Comparison of ENCODE assay signal across 9 mouse cellular contexts in the genomic region with DNA sequence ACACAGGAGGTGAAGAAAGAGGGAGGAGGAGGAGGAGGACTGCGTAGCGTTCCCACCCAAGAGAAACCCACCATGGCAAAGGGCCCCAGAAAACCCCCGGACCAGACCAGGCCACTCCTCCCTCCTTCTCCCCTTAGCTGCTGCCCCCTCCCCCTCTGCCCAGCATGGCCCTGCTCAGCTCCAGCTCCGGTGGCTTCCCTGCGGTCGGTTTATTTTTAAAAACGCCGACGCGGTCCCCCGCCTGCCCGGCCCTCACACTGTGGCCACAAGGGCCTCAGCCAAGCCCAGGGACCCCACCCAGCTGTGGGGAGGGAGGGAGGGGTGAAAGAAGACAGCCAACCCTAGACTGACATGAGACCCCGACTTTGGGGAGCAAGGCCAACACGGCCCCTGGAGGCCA. TPM values are rescaled to one million over a fixed set of nuclear protein-coding genes. Genes with fewer than 3 reads are reported as not detected.
DNase-seq lines count a peak whose midpoint lies in the region; ATAC-seq and TF ChIP-seq lines count a peak whose summit lies in the region.
"Had no signal": no experiment of that assay in that cellular context is flagged by ENCODE, and none has a peak within 500 bp of the region (broad histone marks: within the 10 kb centered on the region; RNA-seq: fewer than 3 reads in every experiment).

No protein-coding gene starts in this region.

- peak; percentile 63 to 66 for DNase-seq in kidney, postnatal 4 days
- no peak for DNase-seq in kidney, adult 2 months
- DNase-seq in layer of hippocampus, postnatal 25 days (ENCODE audit: extremely low spot score in 1 of 2, low spot score in 1 of 2) = no peak
- DNase-seq in right cerebral cortex, adult 2 months (ENCODE audit: low spot score in 2 of 2) = no peak
- no peak for DNase-seq in gastrocnemius, postnatal 14 days
- DNase-seq: right cerebral cortex, postnatal 4 days had no signal

- no peak overlapping the region for H3K4me3 ChIP-seq in kidney, adult 2 months (ENCODE audit: insufficient read depth, low read depth, low read length)
- H3K4me3 ChIP-seq in heart, embryonic 15.5 days = peak overlapping the region; percentile 26
- H3K4me3 ChIP-seq in limb, embryonic 13.5 days = peak overlapping the region; percentile 10
- H3K4me3 ChIP-seq in neural tube, embryonic 12.5 days = 0 out of 2 replicates have a peak overlapping the region, but pooled peaks have one; percentile 5

- peak overlapping the region; percentile 47 for H3K9ac ChIP-seq in heart, embryonic 15.5 days
- H3K9ac ChIP-seq in limb, embryonic 13.5 days = peak overlapping the region; percentile 39; the same call in 1 of the 2 replicates
- no peak overlapping the region for H3K9ac ChIP-seq in neural tube, embryonic 12.5 days

- peak; percentile 51; the same call in 1 of the 2 replicates for ATAC-seq in heart, embryonic 15.5 days (replicated peaks; ENCODE audit: insufficient number of reproducible peaks, insufficient read depth, low FRiP score, low read depth)
- no peak for ATAC-seq in limb, embryonic 13.5 days (ENCODE audit: low FRiP score, low read depth)
- ATAC-seq in neural tube, embryonic 12.5 days (ENCODE audit: low FRiP score, low read depth) = no peak

- 21% methylated on average over 14 of the region's 14 CpGs for WGBS in kidney, adult 2 months
- 11% methylated on average over 14 of the region's 14 CpGs for WGBS in heart, embryonic 15.5 days
- WGBS in limb, embryonic 13.5 days = 9% methylated on average over 14 of the region's 14 CpGs
- WGBS in neural tube, embryonic 12.5 days = 13% methylated on average over 14 of the region's 14 CpGs

- H3K36me3 ChIP-seq in kidney, adult 2 months (ENCODE audit: control insufficient read depth, insufficient read depth, low read length) = no peaks in the 10 kb centered on the region
- no peaks in the 10 kb centered on the region for H3K36me3 ChIP-seq in heart, embryonic 15.5 days
- no peaks in the 10 kb centered on the region for H3K36me3 ChIP-seq in limb, embryonic 13.5 days
- no peaks in the 10 kb centered on the region for H3K36me3 ChIP-seq in neural tube, embryonic 12.5 days

- H3K27me3 ChIP-seq in kidney, adult 2 months (replicated peaks; ENCODE audit: control insufficient read depth, insufficient read depth, low read length) = no peaks in the 10 kb centered on the region
- H3K27me3 ChIP-seq in heart, embryonic 15.5 days = peaks cover 46% of the 10 kb centered on the region
- peaks cover 22% of the 10 kb centered on the region for H3K27me3 ChIP-seq in limb, embryonic 13.5 days
- H3K27me3 ChIP-seq in neural tube, embryonic 12.5 days (replicated peaks) = peaks cover 37% of the 10 kb centered on the region

- H3K9me3 ChIP-seq in heart, embryonic 15.5 days (replicated peaks) = no peaks in the 10 kb centered on the region
- H3K9me3 ChIP-seq in limb, embryonic 13.5 days = no peaks in the 10 kb centered on the region
- H3K9me3 ChIP-seq in neural tube, embryonic 12.5 days = no peaks in the 10 kb centered on the region

- intact Hi-C loops in gastrocnemius, postnatal 14 days (cut with DNase I; ENCODE audit: low total_unique reads) = no loop called here

- peak overlapping the region; percentile 56 for H3K4me2 ChIP-seq in heart, embryonic 15.5 days
- peak overlapping the region; percentile 55 for H3K4me2 ChIP-seq in limb, embryonic 13.5 days (replicated peaks)
- peak overlapping the region; percentile 40 for H3K4me2 ChIP-seq in neural tube, embryonic 12.5 days (replicated peaks)

- no peaks in the 10 kb centered on the region for H3K4me1 ChIP-seq in kidney, adult 2 months (ENCODE audit: control insufficient read depth, insufficient read depth, low read length)
- peaks cover 34% of the 10 kb centered on the region for H3K4me1 ChIP-seq in heart, embryonic 15.5 days (replicated peaks)
- H3K4me1 ChIP-seq in limb, embryonic 13.5 days = peaks cover 44% of the 10 kb centered on the region
- peaks cover 34% of the 10 kb centered on the region for H3K4me1 ChIP-seq in neural tube, embryonic 12.5 days

- no peak for TF ChIP-seq POLR2A in kidney, adult 2 months (IDR thresholded peaks at IDR 0.05; ENCODE audit: low read depth, low read length)

- TF ChIP-seq CTCF in kidney, adult 2 months (conservative IDR thresholded peaks at IDR 0.05; ENCODE audit: insufficient read depth, insufficient read length, low read depth, low read length) = no peak

- no peak overlapping the region for H3K27ac ChIP-seq in kidney, adult 2 months (ENCODE audit: insufficient read depth, low read depth, low read length)
- 0 out of 2 replicates have a peak overlapping the region, but pooled peaks have one; percentile 16 for H3K27ac ChIP-seq in heart, embryonic 15.5 days
- peak overlapping the region; percentile 76; the same call in 1 of the 2 replicates for H3K27ac ChIP-seq in limb, embryonic 13.5 days
- H3K27ac ChIP-seq in neural tube, embryonic 12.5 days = no peak overlapping the region

RNA-seq across cellular contexts. Expression of gene Sp7, which starts 4.3 kb away (rescaled TPM):
- polyA plus RNA-seq in kidney, adult 2 months (2012; rRNA removed) = 0.05 and 0.06 TPM in 2 replicates
- polyA plus RNA-seq in heart, embryonic 15.5 days (2015; fragmentation: Nextera tagmentation; extraction: Ambion mirVana) = 0.15 and 0.22 TPM in 2 replicates
- polyA plus RNA-seq in limb, embryonic 13.5 days (2015; fragmentation: Nextera tagmentation; extraction: Ambion mirVana) = 6.0 and 7.4 TPM in 2 replicates
- 0.57 and 0.81 TPM in 2 replicates for polyA plus RNA-seq in neural tube, embryonic 12.5 days (2016; fragmentation: Nextera tagmentation; extraction: Ambion mirVana)
- under 1 TPM; 0.86 to 0.99 TPM for total RNA-seq in layer of hippocampus, postnatal 25 days (2021)
- total RNA-seq in gastrocnemius, postnatal 14 days (2021) = under 1 TPM; 0.11 to 0.14 TPM

RNA-seq across cellular contexts. Expression of gene Aaas, which starts 12.1 kb away (rescaled TPM):
- 31.1 and 38.1 TPM in 2 replicates for polyA plus RNA-seq in kidney, adult 2 months (2012; rRNA removed)
- 39.1 and 52.4 TPM in 2 replicates for polyA plus RNA-seq in heart, embryonic 15.5 days (2015; fragmentation: Nextera tagmentation; extraction: Ambion mirVana)
- 75.9 and 76.6 TPM in 2 replicates for polyA plus RNA-seq in limb, embryonic 13.5 days (2015; fragmentation: Nextera tagmentation; extraction: Ambion mirVana)
- 51.3 and 53.2 TPM in 2 replicates for polyA plus RNA-seq in neural tube, embryonic 12.5 days (2016; fragmentation: Nextera tagmentation; extraction: Ambion mirVana)
- 10 to 100 TPM; 19.6 to 23.1 TPM for total RNA-seq in layer of hippocampus, postnatal 25 days (2021)
- total RNA-seq in gastrocnemius, postnatal 14 days (2021) = 1 to 10 TPM; 7.2 to 8.4 TPM

RNA-seq across cellular contexts. Expression of gene Myg1, which starts 31.1 kb away (rescaled TPM):
- 70.0 and 72.6 TPM in 2 replicates for polyA plus RNA-seq in kidney, adult 2 months (2012; rRNA removed)
- 47.9 and 69.2 TPM in 2 replicates for polyA plus RNA-seq in heart, embryonic 15.5 days (2015; fragmentation: Nextera tagmentation; extraction: Ambion mirVana)
- 110 and 116 TPM in 2 replicates for polyA plus RNA-seq in limb, embryonic 13.5 days (2015; fragmentation: Nextera tagmentation; extraction: Ambion mirVana)
- polyA plus RNA-seq in neural tube, embryonic 12.5 days (2016; fragmentation: Nextera tagmentation; extraction: Ambion mirVana) = 90.4 and 94.9 TPM in 2 replicates
- 10 to 100 TPM; 63.0 to 66.1 TPM for total RNA-seq in layer of hippocampus, postnatal 25 days (2021)
- 10 to 100 TPM; 17.6 to 19.0 TPM for total RNA-seq in gastrocnemius, postnatal 14 days (2021)

RNA-seq across cellular contexts. Expression of gene Pfdn5, which starts 36.7 kb away (rescaled TPM):
- 141 and 206 TPM in 2 replicates for polyA plus RNA-seq in kidney, adult 2 months (2012; rRNA removed)
- polyA plus RNA-seq in heart, embryonic 15.5 days (2015; fragmentation: Nextera tagmentation; extraction: Ambion mirVana) = 261 and 296 TPM in 2 replicates
- polyA plus RNA-seq in limb, embryonic 13.5 days (2015; fragmentation: Nextera tagmentation; extraction: Ambion mirVana) = 431 and 451 TPM in 2 replicates
- 373 and 404 TPM in 2 replicates for polyA plus RNA-seq in neural tube, embryonic 12.5 days (2016; fragmentation: Nextera tagmentation; extraction: Ambion mirVana)
- 100 to 1,000 TPM; 386 to 396 TPM for total RNA-seq in layer of hippocampus, postnatal 25 days (2021)
- total RNA-seq in gastrocnemius, postnatal 14 days (2021) = 100 to 1,000 TPM; 212 to 228 TPM

RNA-seq across cellular contexts. Expression of gene Sp1, which starts 43.3 kb away (rescaled TPM):
- 15.7 and 17.6 TPM in 2 replicates for polyA plus RNA-seq in kidney, adult 2 months (2012; rRNA removed)
- 4.7 and 5.0 TPM in 2 replicates for polyA plus RNA-seq in heart, embryonic 15.5 days (2015; fragmentation: Nextera tagmentation; extraction: Ambion mirVana)
- polyA plus RNA-seq in limb, embryonic 13.5 days (2015; fragmentation: Nextera tagmentation; extraction: Ambion mirVana) = 11.6 and 12.0 TPM in 2 replicates
- 6.9 and 7.7 TPM in 2 replicates for polyA plus RNA-seq in neural tube, embryonic 12.5 days (2016; fragmentation: Nextera tagmentation; extraction: Ambion mirVana)
- total RNA-seq in layer of hippocampus, postnatal 25 days (2021) = 10 to 100 TPM; 22.5 to 24.2 TPM
- 10 to 100 TPM; 27.5 to 31.2 TPM for total RNA-seq in gastrocnemius, postnatal 14 days (2021)

Comparison
In these comparisons a context has a peak if more than half of its experiments do, and no peak if none do; other contexts are left out.
1. DNase-seq: peak in kidney, postnatal 4 days (2 of 2); none in kidney, adult 2 months (single experiment), layer of hippocampus, postnatal 25 days (0 of 2), right cerebral cortex, adult 2 months (0 of 2) and gastrocnemius, postnatal 14 days (single experiment).
2. H3K27ac ChIP-seq: peak in heart, embryonic 15.5 days (single experiment) and limb, embryonic 13.5 days (single experiment); none in kidney, adult 2 months (single experiment) and neural tube, embryonic 12.5 days (single experiment).
3. Peak in every context shown above with its lines, with median percentiles within 50 percentile points of each other: H3K4me2 ChIP-seq.